Mouse (Mus musculus) kidney, postnatal 36 days (tissue): Measurements from ENCODE around the gene Casp7.

ENCODE experiments used
- DNase-seq, 2 experiments: peaks; one replicate each; pipeline ENCODE4 v3.0.0; 2021 to 2022; ENCODE audit warnings: mixed read lengths in 2 of 2

Casp7 gene

GRCm38 (mm10) chr19:56425492-56425891 lies 28.6 kb downstream of the Casp7 start:
- DNase-seq = peak; percentile 35 to 45

DNA sequence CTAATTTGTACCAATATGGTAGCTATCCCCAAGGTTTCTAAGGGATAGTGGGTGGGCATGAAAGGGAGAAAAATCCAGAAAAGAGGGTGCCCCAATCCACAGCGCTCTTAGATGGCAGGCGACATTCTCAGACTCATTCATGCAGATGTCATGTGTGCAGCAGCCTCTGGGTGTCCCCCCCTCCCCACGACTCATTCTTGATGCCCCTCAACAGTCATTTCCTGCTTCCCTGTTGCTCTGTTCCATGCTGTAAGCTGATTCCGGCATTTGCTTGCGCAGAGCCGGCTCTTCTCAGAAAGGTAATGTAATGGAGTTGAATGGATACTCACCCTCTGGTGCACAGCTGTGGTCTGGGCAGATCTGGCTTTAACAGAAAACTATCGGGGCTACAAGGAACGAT lies 33.4 kb downstream of the Casp7 start:
- no peak for DNase-seq

DNA sequence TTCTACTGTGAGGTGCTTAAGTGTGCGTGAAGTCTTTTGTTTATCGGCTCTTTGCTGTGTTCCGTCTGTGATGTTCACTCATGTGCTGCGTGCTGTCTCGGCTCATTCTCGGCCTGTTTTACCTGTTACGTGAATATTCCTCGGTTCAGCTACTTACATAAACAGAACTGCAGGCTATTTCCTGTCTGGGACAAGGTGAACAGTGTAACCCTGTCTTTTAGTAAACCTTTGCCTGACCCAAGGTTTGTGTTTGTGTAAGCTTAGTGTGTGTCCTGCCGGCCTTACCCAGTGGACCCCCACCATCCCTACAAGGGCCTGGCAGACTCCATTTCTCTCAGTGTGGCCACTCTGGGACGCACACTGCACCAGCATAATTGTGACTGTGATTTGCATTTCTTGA lies 35.8 kb downstream of the Casp7 start:
- no peak for DNase-seq

- no peak for DNase-seq
Measured at GRCm38 (mm10) chr19:56433581-56433980, 36.7 kb downstream of the Casp7 start.

DNA sequence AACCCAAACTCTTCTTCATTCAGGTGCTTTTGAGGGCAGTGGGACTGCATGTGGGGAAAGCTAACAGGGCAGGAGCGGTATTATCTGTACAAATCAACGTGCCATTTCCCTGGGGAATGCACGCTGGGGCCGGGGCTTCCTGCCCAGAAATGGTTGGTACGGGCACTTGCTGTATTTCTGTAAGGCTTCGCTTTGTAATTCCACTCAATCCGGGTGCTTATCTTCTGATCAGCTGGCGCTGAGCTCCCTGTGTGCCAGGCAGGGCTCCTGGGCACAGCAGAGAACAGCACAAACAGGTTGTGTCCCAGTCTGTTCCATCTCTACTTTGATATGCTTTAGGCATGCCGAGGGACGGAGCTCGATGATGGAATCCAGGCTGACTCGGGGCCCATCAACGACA lies 39.5 kb downstream of the Casp7 start:
- no peak for DNase-seq

- peak in 1 of 2 experiments; percentile 14 for DNase-seq
Measured at GRCm38 (mm10) chr19:56438357-56439071, 41.6 kb downstream of the Casp7 start.

GRCm38 (mm10) chr19:56439072-56439434 lies 42.1 kb downstream of the Casp7 start:
- DNase-seq = no peak

- no peak for DNase-seq
Measured at GRCm38 (mm10) chr19:56443445-56443844, 46.5 kb downstream of the Casp7 start.

- DNase-seq = no peak
Measured at GRCm38 (mm10) chr19:56448784-56449183, 51.9 kb downstream of the Casp7 start.

DNA sequence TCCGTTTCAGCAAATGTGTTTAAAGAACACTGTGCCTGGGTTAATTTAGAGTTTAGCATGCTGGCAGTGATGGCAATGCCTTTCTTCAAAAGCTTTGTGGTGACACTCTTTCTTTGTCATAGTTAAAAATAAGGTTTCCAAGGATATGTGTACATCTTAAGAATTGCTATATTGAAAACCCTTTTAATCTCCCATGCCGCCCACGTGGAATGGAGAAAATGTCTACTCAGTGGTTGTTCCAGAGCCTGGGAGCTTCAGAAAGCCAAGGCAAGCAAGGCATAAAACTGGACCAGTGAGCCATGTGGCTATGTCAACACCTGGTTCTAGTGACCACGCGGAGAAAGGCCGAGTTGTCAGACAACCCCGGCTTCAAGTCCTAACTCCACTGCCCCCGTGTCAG lies 52.6 kb downstream of the Casp7 start:
- DNase-seq = no peak

- DNase-seq = no peak
Measured at GRCm38 (mm10) chr19:56450892-56451291, 54.0 kb downstream of the Casp7 start.

GRCm38 (mm10) chr19:56451867-56452266 lies 54.9 kb downstream of the Casp7 start:
- peak in 1 of 2 experiments; percentile 20 for DNase-seq

- no peak for DNase-seq
Measured at GRCm38 (mm10) chr19:56452421-56452820, 55.5 kb downstream of the Casp7 start.

DNA sequence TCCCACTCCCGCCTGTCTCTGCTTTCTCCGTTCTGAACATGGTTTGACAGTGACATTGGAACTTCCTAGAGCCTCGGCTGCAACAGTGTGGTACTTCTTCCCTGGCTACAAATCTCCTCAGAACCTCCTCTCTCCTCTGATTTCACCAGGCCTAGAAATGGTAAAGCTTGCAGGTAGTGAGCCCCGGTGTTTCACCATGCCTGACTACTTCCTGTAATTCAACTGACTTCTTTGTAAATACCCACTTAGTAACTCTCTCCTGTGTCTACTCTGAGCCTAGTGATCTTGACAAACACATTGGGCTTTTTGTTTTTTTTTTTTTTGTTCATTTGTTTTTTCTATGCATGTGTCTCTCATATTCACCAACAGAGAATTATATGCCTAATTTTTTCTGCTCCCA lies 57.9 kb downstream of the Casp7 start:
- no peak for DNase-seq

- DNase-seq = no peak
Measured at GRCm38 (mm10) chr19:56455369-56455768, 58.4 kb downstream of the Casp7 start.

- DNase-seq = no peak
Measured at GRCm38 (mm10) chr19:56457569-56457968, 60.6 kb downstream of the Casp7 start.

- peak; percentile 78 to 79 for DNase-seq
Measured at GRCm38 (mm10) chr19:56459154-56460050, 62.5 kb downstream of the Casp7 start.

DNA sequence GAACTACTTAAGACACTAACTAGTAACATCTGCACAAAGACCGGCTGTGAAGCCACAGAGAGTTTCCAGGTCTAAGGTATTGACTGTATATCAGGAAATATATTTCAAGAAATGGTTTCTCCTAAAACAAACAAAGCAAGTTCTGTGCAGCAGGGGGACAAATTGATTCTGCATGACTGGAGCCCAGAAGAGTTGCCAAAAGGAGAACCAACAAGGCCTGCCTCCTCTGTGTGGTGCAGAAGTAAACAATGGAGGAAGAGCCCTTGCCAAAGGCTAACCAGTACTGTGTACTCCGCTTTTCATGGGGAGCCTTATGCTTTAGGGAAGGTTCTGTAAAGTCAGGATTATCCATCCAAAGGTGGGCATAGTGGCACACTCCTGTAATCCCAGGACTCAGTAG lies 63.3 kb downstream of the Casp7 start:
- peak in 1 of 2 experiments; percentile 11 for DNase-seq

DNA sequence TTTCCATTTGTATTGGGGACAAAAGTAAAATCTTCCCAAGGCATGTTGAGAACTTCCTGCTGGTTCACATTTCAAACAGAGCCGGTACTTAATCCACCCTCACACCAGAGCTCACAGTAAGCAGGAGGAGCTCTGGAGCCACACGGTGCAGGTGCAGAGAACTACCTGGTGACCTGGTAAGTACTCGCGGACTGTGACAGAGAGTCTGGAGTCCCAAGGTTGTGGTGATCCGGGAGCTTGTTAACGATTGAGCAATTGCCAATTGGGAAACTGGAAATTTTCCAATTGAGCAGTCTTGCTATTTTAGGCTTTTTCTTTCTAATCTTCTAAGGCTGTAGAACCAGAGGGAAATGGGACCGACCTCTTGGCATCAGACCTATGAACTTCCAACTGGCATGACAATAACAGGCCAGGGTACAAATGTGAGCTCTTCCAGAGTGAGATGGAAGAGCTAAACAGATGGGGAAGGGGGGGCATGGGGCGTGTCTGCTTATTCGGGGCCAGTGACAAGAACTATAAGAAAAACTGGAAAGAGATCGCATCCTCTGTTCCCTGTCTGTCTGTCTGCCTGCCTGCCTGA lies 64.7 kb downstream of the Casp7 start, which contains the start of gene Plekhs1:
Plekhs1 (plus strand) TSS at position 119 of the 580 bp plus-strand sequence.
- peak; percentile 54 to 77 for DNase-seq

DNA sequence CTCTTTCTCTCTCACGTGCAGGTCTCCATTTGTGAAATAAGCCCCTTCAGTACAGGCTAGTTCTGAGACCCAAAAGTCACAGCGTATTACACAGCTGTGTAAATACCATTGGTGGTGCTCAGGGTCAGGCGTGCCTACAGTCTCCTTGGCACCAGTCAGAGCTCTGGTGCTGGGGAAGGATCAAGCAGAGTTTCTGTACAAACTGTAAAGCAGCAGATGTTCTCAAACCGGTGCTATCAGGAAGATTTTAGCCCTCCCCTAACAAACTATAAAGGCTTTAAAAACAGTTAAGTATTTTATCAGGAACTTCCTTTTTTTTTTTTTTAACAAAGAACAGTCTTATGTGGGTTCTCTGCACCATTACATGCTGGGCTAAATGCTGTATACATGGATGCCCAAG lies 65.9 kb downstream of the Casp7 start:
- DNase-seq = no peak

DNA sequence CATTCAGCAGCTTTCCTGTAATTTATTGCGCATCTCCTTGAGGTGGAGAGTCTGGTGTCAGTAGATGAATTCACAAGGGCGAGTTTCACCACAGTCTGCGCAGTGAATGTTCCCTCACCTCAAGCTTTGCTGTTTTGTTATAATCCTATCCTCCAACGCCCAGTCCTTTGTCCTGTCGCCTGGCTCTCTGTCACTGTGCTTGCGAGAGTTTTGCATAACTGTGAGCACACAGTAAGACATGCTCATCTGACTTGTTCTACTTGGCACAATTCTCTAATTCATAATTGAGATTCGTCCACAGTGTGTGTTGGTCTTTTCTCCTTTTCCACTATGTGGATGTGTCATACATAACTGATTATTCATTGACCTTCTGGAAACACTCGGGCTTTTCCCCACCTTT lies 69.6 kb downstream of the Casp7 start:
- no peak for DNase-seq

DNA sequence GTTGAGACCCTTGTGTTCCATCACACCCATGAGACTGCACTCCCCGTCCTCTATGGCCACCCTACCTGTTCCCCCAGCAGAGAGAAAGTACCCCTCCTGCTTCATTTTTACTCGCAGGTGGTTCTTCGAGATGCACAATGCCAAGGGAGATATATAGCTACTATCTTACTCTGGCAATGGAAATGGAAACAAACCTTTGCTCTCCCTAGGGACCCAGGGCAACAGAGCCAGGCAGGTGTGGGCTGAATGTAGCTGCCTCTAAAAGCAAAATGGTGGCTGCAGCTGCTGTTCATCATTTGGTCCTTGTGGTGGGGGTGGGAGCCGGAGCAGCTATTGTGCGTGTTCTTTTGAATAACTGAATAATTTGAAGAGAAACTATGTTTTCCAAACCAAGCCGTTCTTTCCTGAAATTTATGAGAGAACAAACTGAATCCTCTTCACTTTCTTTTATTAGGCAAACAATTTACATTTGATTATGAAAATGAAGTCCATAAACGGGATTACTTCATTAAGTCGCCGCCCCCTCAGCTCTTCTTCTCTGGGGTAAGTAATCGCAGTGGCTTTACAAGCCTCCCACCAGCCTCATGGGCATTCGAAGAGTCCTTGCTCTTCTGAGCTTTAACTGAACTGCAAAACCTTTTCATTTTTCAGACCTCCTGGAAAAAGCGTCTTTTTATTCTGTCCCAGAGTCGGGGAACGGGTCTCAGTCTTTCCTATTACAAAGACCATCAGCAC lies 73.5 kb downstream of the Casp7 start:
- DNase-seq = no peak

- DNase-seq = no peak
Measured at GRCm38 (mm10) chr19:56471934-56472333, 75.0 kb downstream of the Casp7 start.
